Mouse (Mus musculus): ENCODE data around the gene Gm11992. TPM values are rescaled to one million over a fixed set of nuclear protein-coding genes. Genes with fewer than 3 reads are reported as not detected.

Gm11992 gene
- total and polyA plus RNA-seq, 3 experiments, result not detected

DNA sequence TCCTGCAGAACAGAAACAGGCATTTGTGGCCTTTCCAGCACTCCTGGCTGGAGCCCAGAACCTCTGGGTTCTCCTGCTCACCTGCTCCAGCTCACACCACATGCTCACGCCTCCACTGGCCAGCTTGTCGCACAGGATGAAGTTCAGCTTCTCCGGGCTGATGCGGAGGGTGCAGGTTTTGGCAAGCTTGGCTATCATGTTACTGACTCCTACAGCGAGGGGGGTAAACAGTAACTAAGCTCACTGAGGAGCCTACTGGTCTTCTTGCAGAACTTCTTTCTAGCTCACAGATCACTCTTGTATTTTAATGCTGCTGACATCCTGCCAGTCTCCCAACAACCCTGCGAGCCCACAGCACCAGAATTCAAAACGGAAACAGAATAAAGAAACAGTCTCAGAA, 38.0 kb upstream of the Gm11992 start:
- peaks cover 30% of the 10 kb centered on the region for H3K27me3 ChIP-seq (replicated peaks)
- in situ Hi-C loops (cut with MboI; ENCODE audit: low pct_ligation_motif_present, low pct_unique_long_range_greater_than_20kb, low sequenced_read_pairs), result no loop called here
- peak overlapping the region; percentile 65 for H3K9ac ChIP-seq (ENCODE audit: insufficient read depth, low read depth)
- no peaks in the 10 kb centered on the region for H3K9me3 ChIP-seq (replicated peaks; ENCODE audit: low read length)
- H3K27ac ChIP-seq (ENCODE audit: insufficient read depth, low read depth), result peak overlapping the region; percentile 73; the same call in 1 of the 2 replicates
- peak overlapping the region; percentile 75 to 87 (median 86) for H3K4me3 ChIP-seq (replicated peaks in 1 of 3; ENCODE audit: low read depth in 2 of 3, low read length in 2 of 3, poor library complexity in 1 of 3)
- TF ChIP-seq JUN (IDR thresholded peaks at IDR 0.05; ENCODE audit: insufficient read depth, low read depth, low read length) (no peak), TCF12 (IDR thresholded peaks at IDR 0.05; ENCODE audit: low read depth, low read length) (no peak), RCOR1 (conservative IDR thresholded peaks at IDR 0.05; ENCODE audit: low read depth, low read length) (no peak), MAX (IDR thresholded peaks at IDR 0.05; ENCODE audit: low read length) (0 out of 2 replicates have a peak, but pooled peaks have one; percentile 3), MXI1 (IDR thresholded peaks at IDR 0.05; ENCODE audit: low read depth, low read length) (peak; percentile 1; the same call in 1 of the 2 replicates), ZKSCAN1 (IDR thresholded peaks at IDR 0.05; ENCODE audit: borderline replicate concordance, low read depth, low read length) (no peak), EP300 (IDR thresholded peaks at IDR 0.05; ENCODE audit: low read length) (no peak), SMC3 (IDR thresholded peaks at IDR 0.05; ENCODE audit: low read depth, low read length) (no peak), E2F4 (IDR thresholded peaks at IDR 0.05; ENCODE audit: insufficient replicate concordance, low read depth, low read length) (no peak), JUND (conservative IDR thresholded peaks at IDR 0.05; ENCODE audit: low read depth, low read length) (no peak), IRF4 (IDR thresholded peaks at IDR 0.05; ENCODE audit: low read depth, low read length) (no peak), KAT2A (IDR thresholded peaks at IDR 0.05; ENCODE audit: insufficient replicate concordance, low read length) (no peak)
- peaks cover 23 to 35% of the 10 kb centered on the region in 2 experiments for H3K36me3 ChIP-seq (replicated peaks in 1 of 2; ENCODE audit: control insufficient read depth in 1 of 2, insufficient read depth in 1 of 2, low read length in 1 of 2)
- peaks cover 14% of the 10 kb centered on the region for H3K79me2 ChIP-seq (replicated peaks; ENCODE audit: control insufficient read depth, extremely low read depth, insufficient read depth, poor library complexity, severe bottlenecking)
- dilution Hi-C loops (cut with MboI; ENCODE audit: extremely low pct_ligation_motif_present, extremely low pct_unique_long_range_greater_than_20kb, low sequenced_read_pairs), result no loop called here
- H3K4me1 ChIP-seq (ENCODE audit: control insufficient read depth in 1 of 2, insufficient read depth in 2 of 2), result peaks cover 2 to 23% of the 10 kb centered on the region in 2 experiments; a peak in 3 of 4 replicates
- peak overlapping the region; percentile 91 for H3K4me2 ChIP-seq (ENCODE audit: insufficient read depth, low read depth, poor library complexity, severe bottlenecking)
- DNase-seq (ENCODE audit: extremely low read depth), result peak; percentile 47

DNA sequence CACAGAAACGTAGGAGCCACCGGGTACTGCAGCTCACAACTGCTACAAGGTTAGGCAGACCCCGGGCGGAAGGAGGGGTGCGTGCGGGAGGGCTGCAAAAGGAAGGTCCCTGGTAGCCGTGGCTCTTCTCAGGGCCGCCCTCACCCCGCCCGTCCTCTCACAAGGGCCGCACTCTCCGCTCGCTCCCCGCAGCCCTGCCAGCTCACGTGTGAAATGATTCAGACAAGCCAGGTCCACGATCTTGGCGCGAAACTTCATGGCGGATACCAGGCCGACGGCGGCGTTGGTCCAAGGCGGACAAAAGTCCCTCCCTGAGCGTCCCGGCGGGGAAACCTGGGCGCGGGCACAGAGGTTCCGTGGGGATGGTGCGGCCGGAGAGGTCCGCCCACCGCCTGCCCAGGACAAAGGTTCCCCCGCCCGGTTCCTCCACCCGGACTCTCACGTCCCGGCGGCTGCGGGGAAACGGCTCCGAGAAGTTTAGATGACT, 37.5 kb upstream of the Gm11992 start, which contains the start of gene Hus1:
Hus1 (minus strand) TSS at position 339 of the 487 bp plus-strand sequence.
- peaks cover 4 to 23% of the 10 kb centered on the region in 2 experiments; a peak in 3 of 4 replicates for H3K4me1 ChIP-seq (ENCODE audit: control insufficient read depth in 1 of 2, insufficient read depth in 2 of 2)
- dilution Hi-C loops (cut with MboI; ENCODE audit: extremely low pct_ligation_motif_present, extremely low pct_unique_long_range_greater_than_20kb, low sequenced_read_pairs) (no loop called here), in situ Hi-C loops (cut with MboI; ENCODE audit: low pct_ligation_motif_present, low pct_unique_long_range_greater_than_20kb, low sequenced_read_pairs) (no loop called here)
- DNase-seq (ENCODE audit: extremely low read depth), result peak; percentile 83
- peaks cover 35% of the 10 kb centered on the region for H3K27me3 ChIP-seq (replicated peaks)
- H3K9ac ChIP-seq (ENCODE audit: insufficient read depth, low read depth), result peak within 1 kb of the TSS; percentile 65
- peaks cover 14% of the 10 kb centered on the region for H3K79me2 ChIP-seq (replicated peaks; ENCODE audit: control insufficient read depth, extremely low read depth, insufficient read depth, poor library complexity, severe bottlenecking)
- H3K27ac ChIP-seq (ENCODE audit: insufficient read depth, low read depth), result peak within 1 kb of the TSS; percentile 73
- H3K9me3 ChIP-seq (replicated peaks; ENCODE audit: low read length), result no peaks in the 10 kb centered on the region
- H3K4me2 ChIP-seq (ENCODE audit: insufficient read depth, low read depth, poor library complexity, severe bottlenecking), result peak within 1 kb of the TSS; percentile 91
- peak within 1 kb of the TSS; percentile 77 to 87 (median 86) for H3K4me3 ChIP-seq (replicated peaks in 1 of 3; ENCODE audit: low read depth in 2 of 3, low read length in 2 of 3, poor library complexity in 1 of 3)
- peaks cover 19 to 30% of the 10 kb centered on the region in 2 experiments for H3K36me3 ChIP-seq (replicated peaks in 1 of 2; ENCODE audit: control insufficient read depth in 1 of 2, insufficient read depth in 1 of 2, low read length in 1 of 2)
- no peak for TF ChIP-seq RAD21 (IDR thresholded peaks at IDR 0.05; ENCODE audit: low read depth, low read length)
- no peak for TF ChIP-seq ZKSCAN1 (IDR thresholded peaks at IDR 0.05; ENCODE audit: borderline replicate concordance, low read depth, low read length)
- peak; percentile 57 for TF ChIP-seq MYC (IDR thresholded peaks at IDR 0.05; ENCODE audit: low read depth, low read length)
- TF ChIP-seq TBP (conservative IDR thresholded peaks at IDR 0.05; ENCODE audit: low read depth, low read length), result peak; percentile 78
- peak; percentile 93 for TF ChIP-seq SIN3A (IDR thresholded peaks at IDR 0.05; ENCODE audit: low read length)
- no peak for TF ChIP-seq PAX5 (IDR thresholded peaks at IDR 0.05; ENCODE audit: low read length)
- peak; percentile 49; the same call in 1 of the 2 replicates for TF ChIP-seq NRF1 (IDR thresholded peaks at IDR 0.05; ENCODE audit: low read depth, low read length)
- TF ChIP-seq SMC3 (IDR thresholded peaks at IDR 0.05; ENCODE audit: low read depth, low read length), result no peak
- TF ChIP-seq ZMIZ1 (IDR thresholded peaks at IDR 0.05; ENCODE audit: low read depth, low read length), result peak; percentile 87
- TF ChIP-seq IRF4 (IDR thresholded peaks at IDR 0.05; ENCODE audit: low read depth, low read length), result peak; percentile 70
- TF ChIP-seq POLR2AphosphoS2 (IDR thresholded peaks at IDR 0.05; ENCODE audit: low read depth, low read length), result peak; percentile 79; the same call in 1 of the 2 replicates
- no peak for TF ChIP-seq USF2 (conservative IDR thresholded peaks at IDR 0.05; ENCODE audit: low read depth, low read length)
- TF ChIP-seq UBTF (IDR thresholded peaks at IDR 0.05; ENCODE audit: low read depth, low read length), result peak; percentile 98
- TF ChIP-seq POLR2A (IDR thresholded peaks at IDR 0.05; ENCODE audit: low read depth, low read length), result peak; percentile 89
- TF ChIP-seq ZC3H11A (IDR thresholded peaks at IDR 0.05; ENCODE audit: low read depth, low read length), result no peak
- peak; percentile 94 for TF ChIP-seq NELFE (IDR thresholded peaks at IDR 0.05; ENCODE audit: low read depth, low read length)
- TF ChIP-seq HCFC1 (IDR thresholded peaks at IDR 0.05; ENCODE audit: low read depth, low read length), result peak; percentile 93
- TF ChIP-seq RCOR1 (conservative IDR thresholded peaks at IDR 0.05; ENCODE audit: low read depth, low read length), result peak; percentile 54; the same call in 1 of the 2 replicates
- TF ChIP-seq GABPA (IDR thresholded peaks at IDR 0.05; ENCODE audit: insufficient replicate concordance, low read depth, low read length), result peak; percentile 33; the same call in 1 of the 2 replicates
- TF ChIP-seq EP300 (IDR thresholded peaks at IDR 0.05; ENCODE audit: low read length), result no peak
- no peak for TF ChIP-seq USF1 (IDR thresholded peaks at IDR 0.05; ENCODE audit: low read depth, low read length)
- no peak for TF ChIP-seq MAFK (IDR thresholded peaks at IDR 0.05; ENCODE audit: insufficient replicate concordance, low read length)
- TF ChIP-seq CTCF (conservative IDR thresholded peaks at IDR 0.05 in 1 of 2, IDR thresholded peaks at IDR 0.05 in 1 of 2; ENCODE audit: low read depth in 2 of 2, low read length in 2 of 2), result no peak
- TF ChIP-seq KAT2A (IDR thresholded peaks at IDR 0.05; ENCODE audit: insufficient replicate concordance, low read length), result peak; percentile 86; the same call in 1 of the 2 replicates
- TF ChIP-seq TCF12 (IDR thresholded peaks at IDR 0.05; ENCODE audit: low read depth, low read length), result peak; percentile 96
- TF ChIP-seq CHD1 (IDR thresholded peaks at IDR 0.05; ENCODE audit: low read depth, low read length), result no peak
- TF ChIP-seq MAX (IDR thresholded peaks at IDR 0.05; ENCODE audit: low read length), result peak; percentile 75; the same call in 1 of the 2 replicates
